Mouse (Mus musculus): ENCODE measurements around the gene Pp2d1. TPM values are rescaled to one million over a fixed set of nuclear protein-coding genes. Genes with fewer than 3 reads are reported as not detected.
"Not testable (repeated sequence)": the region's sequence is repeated elsewhere in the genome, so short reads cannot be mapped to it uniquely, and the experiment has no call there.

Pp2d1 gene
- 0.15 and 0.29 TPM in 2 replicates for polyA plus RNA-seq (2016; fragmentation: Nextera tagmentation; extraction: Ambion mirVana)

DNA sequence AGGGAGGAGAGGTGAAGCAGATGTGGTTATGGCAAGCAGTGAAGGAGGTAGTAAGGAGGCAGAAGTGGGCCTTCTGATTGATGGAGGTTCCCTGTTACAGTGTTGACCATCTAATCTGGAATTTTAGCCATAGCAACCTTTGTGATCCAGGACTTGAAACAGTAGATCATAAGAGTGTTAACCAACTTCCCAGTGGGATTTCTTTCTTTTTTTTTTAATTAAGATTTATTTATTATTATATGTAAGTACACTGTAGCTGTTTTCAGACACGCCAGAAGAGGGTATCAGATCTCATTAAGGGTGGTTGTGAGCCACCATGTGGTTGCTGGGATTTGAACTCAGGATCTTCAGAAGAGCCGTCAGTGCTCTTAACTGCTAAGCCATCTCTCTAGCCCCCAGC is at the start of gene Pp2d1:
Gene Pp2d1 (minus strand): TSS at position 101 of the 400 bp plus-strand sequence.
- WGBS = 82% methylated on average over 2 of the region's 2 CpGs
- H3K27ac ChIP-seq (replicated peaks); H3K9me3 ChIP-seq (replicated peaks); H3K4me3 ChIP-seq; DNase-seq (ENCODE audit: low spot score); H3K27me3 ChIP-seq (ENCODE audit: low read depth, poor library complexity, severe bottlenecking); H3K4me1 ChIP-seq; H3K36me3 ChIP-seq: not testable (repeated sequence)

DNA sequence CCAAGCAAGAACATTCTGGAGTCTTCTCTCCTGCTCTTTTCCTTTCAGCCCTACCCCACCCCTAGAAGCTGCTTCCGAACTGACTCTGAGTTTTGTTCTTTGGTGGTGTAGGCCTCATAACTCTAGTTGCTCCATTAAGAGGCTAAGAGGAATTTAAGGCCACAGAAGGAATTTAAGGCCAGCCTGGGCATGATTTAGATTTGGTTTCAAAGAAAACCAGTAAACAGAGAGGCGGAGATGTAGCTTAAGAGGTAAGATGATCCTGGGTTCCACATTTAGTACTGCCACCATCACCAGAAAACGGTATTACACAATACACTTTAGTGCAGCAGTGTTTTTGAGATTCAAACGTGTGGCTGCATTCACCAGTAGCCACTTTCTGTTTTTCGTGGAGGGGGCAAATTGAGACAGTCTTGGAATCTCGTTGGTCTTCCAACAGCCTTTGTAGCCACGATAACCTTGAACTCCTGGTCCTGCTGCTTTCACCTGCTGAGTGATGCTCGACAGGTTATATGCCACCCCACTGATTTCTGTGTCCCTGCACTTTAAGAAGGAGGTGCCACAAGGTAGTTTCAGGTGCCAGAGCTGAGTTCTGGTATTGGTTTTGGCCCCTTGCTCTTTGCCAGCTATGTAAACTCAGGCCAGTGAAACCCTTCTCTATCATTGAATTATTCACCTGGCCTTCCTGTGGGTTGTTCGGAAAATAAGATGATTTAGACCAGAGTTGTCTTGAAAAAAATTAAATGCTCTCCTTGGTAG is 49.0 kb upstream of the Pp2d1 start:
- no peaks in the 10 kb centered on the region for H3K9me3 ChIP-seq (replicated peaks)
- H3K36me3 ChIP-seq = no peaks in the 10 kb centered on the region
- H3K27ac ChIP-seq (replicated peaks) = no peak overlapping the region
- H3K4me3 ChIP-seq = no peak overlapping the region
- DNase-seq (ENCODE audit: low spot score) = no peak
- 85% methylated on average over 9 of the region's 9 CpGs for WGBS
- no peaks in the 10 kb centered on the region for H3K27me3 ChIP-seq (ENCODE audit: low read depth, poor library complexity, severe bottlenecking)
- H3K4me1 ChIP-seq = peaks cover 6% of the 10 kb centered on the region; the same call in 1 of the 2 replicates

- Histone ChIP-seq H3K4me1 (peaks cover 6% of the 10 kb centered on the region; the same call in 1 of the 2 replicates), H3K9me3 (replicated peaks) (no peaks in the 10 kb centered on the region), H3K36me3 (no peaks in the 10 kb centered on the region), H3K4me3 (no peak overlapping the region), H3K27ac (replicated peaks) (no peak overlapping the region), H3K27me3 (ENCODE audit: low read depth, poor library complexity, severe bottlenecking) (no peaks in the 10 kb centered on the region)
- 90% methylated on average over 14 of the region's 14 CpGs for WGBS
- no peak for DNase-seq (ENCODE audit: low spot score)
Observed at GRCm38 (mm10) chr17:53587074-53587851, 48.0 kb upstream of the Pp2d1 start.

GRCm38 (mm10) chr17:53583846-53584579 is 44.8 kb upstream of the Pp2d1 start:
- no peaks in the 10 kb centered on the region for H3K9me3 ChIP-seq (replicated peaks)
- H3K4me3 ChIP-seq = no peak overlapping the region
- WGBS = 91% methylated on average over 11 of the region's 11 CpGs
- no peaks in the 10 kb centered on the region for H3K36me3 ChIP-seq
- H3K4me1 ChIP-seq = peaks cover 13% of the 10 kb centered on the region
- DNase-seq (ENCODE audit: low spot score) = no peak
- no peak overlapping the region for H3K27ac ChIP-seq (replicated peaks)
- no peaks in the 10 kb centered on the region for H3K27me3 ChIP-seq (ENCODE audit: low read depth, poor library complexity, severe bottlenecking)

- no peak for DNase-seq (ENCODE audit: low spot score)
- H3K4me3 ChIP-seq = no peak overlapping the region
- H3K27me3 ChIP-seq (ENCODE audit: low read depth, poor library complexity, severe bottlenecking) = no peaks in the 10 kb centered on the region
- no peak overlapping the region for H3K27ac ChIP-seq (replicated peaks)
- no peaks in the 10 kb centered on the region for H3K9me3 ChIP-seq (replicated peaks)
- WGBS = 89% methylated on average over 7 of the region's 7 CpGs
- peaks cover 22% of the 10 kb centered on the region for H3K4me1 ChIP-seq
- no peaks in the 10 kb centered on the region for H3K36me3 ChIP-seq
Observed at GRCm38 (mm10) chr17:53582805-53583204, 43.6 kb upstream of the Pp2d1 start.

DNA sequence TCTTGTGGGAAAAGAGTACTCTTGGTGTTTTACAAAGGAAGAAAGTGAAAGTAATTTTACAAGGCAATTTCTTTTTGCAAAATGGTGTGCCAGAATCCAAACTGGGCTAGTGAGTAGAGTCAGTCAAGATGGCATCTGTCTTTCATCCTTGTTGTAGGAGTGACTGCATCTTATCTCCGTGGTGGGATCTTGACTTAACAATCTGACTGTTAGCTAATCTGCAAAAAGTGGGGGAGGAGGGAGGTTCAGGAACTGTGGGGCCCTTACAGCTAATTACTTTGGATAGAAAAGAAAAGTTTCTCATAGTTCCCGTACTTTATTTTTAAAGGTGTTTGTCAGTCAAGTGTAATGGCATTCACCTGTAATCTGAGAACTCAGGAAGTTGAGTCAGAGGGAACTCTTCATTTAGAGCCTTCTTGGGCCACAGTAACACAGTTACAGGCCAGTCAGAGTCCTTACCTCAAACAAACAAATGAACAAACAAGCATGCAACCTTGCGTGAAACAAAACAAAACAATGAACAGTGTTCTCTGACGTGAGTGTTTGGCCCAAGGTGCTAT is 42.9 kb upstream of the Pp2d1 start:
- Histone ChIP-seq H3K27ac (replicated peaks) (no peak overlapping the region), H3K4me1 (peaks cover 19% of the 10 kb centered on the region), H3K27me3 (ENCODE audit: low read depth, poor library complexity, severe bottlenecking) (no peaks in the 10 kb centered on the region), H3K4me3 (no peak overlapping the region), H3K9me3 (replicated peaks) (no peaks in the 10 kb centered on the region), H3K36me3 (no peaks in the 10 kb centered on the region)
- 73% methylated on average over 4 of the region's 4 CpGs for WGBS
- no peak for DNase-seq (ENCODE audit: low spot score)

- Histone ChIP-seq H3K36me3 (no peaks in the 10 kb centered on the region), H3K27ac (replicated peaks) (no peak overlapping the region), H3K4me3 (no peak overlapping the region), H3K27me3 (ENCODE audit: low read depth, poor library complexity, severe bottlenecking) (no peaks in the 10 kb centered on the region), H3K9me3 (replicated peaks) (no peaks in the 10 kb centered on the region), H3K4me1 (peaks cover 16% of the 10 kb centered on the region)
- 74% methylated on average over 3 of the region's 3 CpGs for WGBS
- no peak for DNase-seq (ENCODE audit: low spot score)
Observed at GRCm38 (mm10) chr17:53580237-53580636, 41.0 kb upstream of the Pp2d1 start.

DNA sequence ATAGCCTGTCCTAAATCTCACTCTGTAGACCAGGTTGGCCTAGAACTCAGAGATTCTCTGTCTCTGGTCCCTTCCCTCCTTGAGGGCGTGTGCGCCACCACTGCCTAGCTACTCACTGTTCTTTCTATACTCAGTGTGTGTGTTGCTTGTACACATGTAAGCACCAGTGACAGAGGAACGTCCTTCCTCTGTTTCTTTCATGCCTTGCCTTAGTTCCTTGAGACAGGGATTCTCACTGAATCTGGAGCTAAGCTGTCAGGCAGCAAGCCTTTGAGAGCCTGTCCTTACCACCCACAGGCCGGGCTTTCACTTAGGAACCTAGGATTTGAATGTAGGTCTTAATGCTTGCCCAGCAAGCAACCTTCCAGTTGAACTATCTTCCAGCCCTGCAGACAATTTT is 40.4 kb upstream of the Pp2d1 start:
- 53% methylated on average over 4 of the region's 4 CpGs for WGBS
- no peak for DNase-seq (ENCODE audit: low spot score)

GRCm38 (mm10) chr17:53578776-53579175 is 39.5 kb upstream of the Pp2d1 start:
- H3K9me3 ChIP-seq (replicated peaks) = no peaks in the 10 kb centered on the region
- H3K27ac ChIP-seq (replicated peaks) = no peak overlapping the region
- H3K4me3 ChIP-seq = no peak overlapping the region
- no peaks in the 10 kb centered on the region for H3K36me3 ChIP-seq
- 62% methylated on average over 9 of the region's 9 CpGs for WGBS
- no peak for DNase-seq (ENCODE audit: low spot score)
- peaks cover 16% of the 10 kb centered on the region for H3K4me1 ChIP-seq
- no peaks in the 10 kb centered on the region for H3K27me3 ChIP-seq (ENCODE audit: low read depth, poor library complexity, severe bottlenecking)

More for the DNA sequence above, 40.4 kb upstream of the Pp2d1 start:
- Histone ChIP-seq H3K27me3 (ENCODE audit: low read depth, poor library complexity, severe bottlenecking) (no peaks in the 10 kb centered on the region), H3K4me1 (peaks cover 16% of the 10 kb centered on the region), H3K36me3 (no peaks in the 10 kb centered on the region), H3K27ac (replicated peaks) (no peak overlapping the region), H3K9me3 (replicated peaks) (no peaks in the 10 kb centered on the region), H3K4me3 (no peak overlapping the region)

DNA sequence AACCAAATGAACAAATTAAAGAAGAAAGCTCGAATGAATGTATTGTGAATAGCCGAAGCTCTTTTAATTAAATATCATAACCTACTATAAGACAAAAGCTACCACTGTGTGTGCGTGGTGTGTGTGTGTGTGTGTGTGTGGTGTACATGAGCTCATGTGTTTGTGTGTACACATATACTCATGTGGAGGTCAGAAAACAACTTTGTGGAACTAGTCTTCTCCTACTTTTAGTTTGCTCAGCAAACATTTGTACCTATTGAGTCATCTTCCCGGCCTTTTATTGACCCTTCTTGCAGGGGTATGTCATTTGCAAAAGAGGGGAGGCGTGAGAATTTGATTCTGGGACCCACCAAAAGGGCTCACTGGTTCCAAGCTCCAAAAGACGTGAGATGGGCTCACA is 39.0 kb upstream of the Pp2d1 start:
- Histone ChIP-seq H3K4me1 (peaks cover 16% of the 10 kb centered on the region), H3K36me3 (no peaks in the 10 kb centered on the region), H3K4me3 (no peak overlapping the region), H3K27ac (replicated peaks) (no peak overlapping the region), H3K9me3 (replicated peaks) (no peaks in the 10 kb centered on the region), H3K27me3 (ENCODE audit: low read depth, poor library complexity, severe bottlenecking) (no peaks in the 10 kb centered on the region)
- no peak for DNase-seq (ENCODE audit: low spot score)
- WGBS = 88% methylated on average over 6 of the region's 6 CpGs

DNA sequence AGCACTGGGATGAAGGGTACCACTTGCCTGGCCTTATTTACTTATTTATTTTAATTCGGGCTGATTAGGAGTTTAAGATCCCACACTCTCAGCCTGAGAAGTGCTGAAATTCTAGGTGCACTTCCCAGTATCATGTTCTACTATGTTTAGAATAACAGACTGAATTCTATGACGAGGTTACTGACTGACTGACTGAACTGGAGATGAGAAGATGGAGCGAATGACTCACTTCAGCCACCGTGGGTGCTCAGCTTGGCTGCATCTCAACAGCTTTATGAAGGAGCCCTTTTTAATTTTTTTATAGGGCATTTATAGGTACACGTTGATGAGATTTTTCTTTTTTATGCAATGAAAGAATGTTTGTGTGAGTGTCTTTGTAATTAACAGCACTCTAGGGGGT is 38.5 kb upstream of the Pp2d1 start:
- Histone ChIP-seq H3K36me3 (no peaks in the 10 kb centered on the region), H3K27me3 (ENCODE audit: low read depth, poor library complexity, severe bottlenecking) (no peaks in the 10 kb centered on the region), H3K4me1 (peaks cover 16% of the 10 kb centered on the region), H3K9me3 (replicated peaks) (no peaks in the 10 kb centered on the region), H3K27ac (replicated peaks) (no peak overlapping the region), H3K4me3 (no peak overlapping the region)
- WGBS = 86% methylated on average over 5 of the region's 5 CpGs
- DNase-seq (ENCODE audit: low spot score) = no peak

DNA sequence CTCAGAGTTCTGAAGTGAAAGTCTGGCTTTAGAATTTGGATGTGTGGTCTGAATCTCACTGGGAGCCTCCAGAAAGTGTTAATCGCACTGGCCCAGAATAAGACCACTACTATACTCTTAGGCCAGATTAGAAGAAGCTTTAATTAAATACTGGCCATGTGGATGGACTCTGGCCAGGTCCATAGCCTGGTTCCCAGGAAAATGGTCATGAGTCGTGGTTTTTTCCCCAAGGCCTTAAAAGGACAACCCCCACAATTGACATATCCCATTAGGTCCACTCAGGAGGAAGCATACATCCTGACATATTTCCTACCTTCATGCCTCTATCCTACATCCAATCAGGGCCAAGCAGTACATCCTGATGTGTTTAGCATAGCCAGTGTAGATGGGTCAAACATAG is 37.9 kb upstream of the Pp2d1 start:
- Histone ChIP-seq H3K4me3 (no peak overlapping the region), H3K36me3 (no peaks in the 10 kb centered on the region), H3K27me3 (ENCODE audit: low read depth, poor library complexity, severe bottlenecking) (no peaks in the 10 kb centered on the region), H3K27ac (replicated peaks) (no peak overlapping the region), H3K9me3 (replicated peaks) (no peaks in the 10 kb centered on the region), H3K4me1 (peaks cover 16% of the 10 kb centered on the region)
- 78% methylated on average over 2 of the region's 2 CpGs for WGBS
- DNase-seq (ENCODE audit: low spot score) = no peak
